Mouse (Mus musculus): ENCODE data around the gene Pkn1. TPM values are rescaled to one million over a fixed set of nuclear protein-coding genes. Genes with fewer than 3 reads are reported as not detected.
A peak's percentile ranks its signal among the peaks of the same experiment; 100 is the strongest.

The Pkn1 gene
- polyA plus RNA-seq, 1 experiment, result 13.3 TPM

- Histone ChIP-seq H3K4me3 (ENCODE audit: control insufficient read depth, low read depth, low read length) (no peak overlapping the region), H3K27me3 (ENCODE audit: control insufficient read depth, insufficient read depth, low read length) (no peaks in the 10 kb centered on the region), H3K27ac (ENCODE audit: control insufficient read depth, insufficient read depth, low read depth, low read length) (no peak overlapping the region), H3K36me3 (ENCODE audit: control insufficient read depth, insufficient read depth, low read length) (no peaks in the 10 kb centered on the region), H3K4me1 (ENCODE audit: control insufficient read depth, insufficient read depth, low read length) (peaks cover 17% of the 10 kb centered on the region)
- no peak for TF ChIP-seq POLR2A (IDR thresholded peaks at IDR 0.05; ENCODE audit: control insufficient read depth, low read depth, low read length)
- TF ChIP-seq CTCF (IDR thresholded peaks at IDR 0.05; ENCODE audit: control insufficient read depth, insufficient read depth, insufficient replicate concordance, low read depth, low read length), result peak; percentile 88
Observed at GRCm38 (mm10) chr8:83662421-83662826, 36.6 kb downstream of the Pkn1 start.

- H3K27me3 ChIP-seq (ENCODE audit: control insufficient read depth, insufficient read depth, low read length), result no peaks in the 10 kb centered on the region
- H3K4me3 ChIP-seq (ENCODE audit: control insufficient read depth, low read depth, low read length), result no peak overlapping the region
- H3K27ac ChIP-seq (ENCODE audit: control insufficient read depth, insufficient read depth, low read depth, low read length), result no peak overlapping the region
- no peaks in the 10 kb centered on the region for H3K36me3 ChIP-seq (ENCODE audit: control insufficient read depth, insufficient read depth, low read length)
- peaks cover 10% of the 10 kb centered on the region for H3K4me1 ChIP-seq (ENCODE audit: control insufficient read depth, insufficient read depth, low read length)
- TF ChIP-seq CTCF (IDR thresholded peaks at IDR 0.05; ENCODE audit: control insufficient read depth, insufficient read depth, insufficient replicate concordance, low read depth, low read length) (no peak), POLR2A (IDR thresholded peaks at IDR 0.05; ENCODE audit: control insufficient read depth, low read depth, low read length) (no peak)
Observed at GRCm38 (mm10) chr8:83660995-83661680, 37.8 kb downstream of the Pkn1 start.

GRCm38 (mm10) chr8:83660545-83660944, 38.4 kb downstream of the Pkn1 start:
- Histone ChIP-seq H3K27ac (ENCODE audit: control insufficient read depth, insufficient read depth, low read depth, low read length) (no peak overlapping the region), H3K4me1 (ENCODE audit: control insufficient read depth, insufficient read depth, low read length) (peaks cover 10% of the 10 kb centered on the region), H3K4me3 (ENCODE audit: control insufficient read depth, low read depth, low read length) (no peak overlapping the region), H3K27me3 (ENCODE audit: control insufficient read depth, insufficient read depth, low read length) (no peaks in the 10 kb centered on the region), H3K36me3 (ENCODE audit: control insufficient read depth, insufficient read depth, low read length) (no peaks in the 10 kb centered on the region)
- no peak for TF ChIP-seq POLR2A (IDR thresholded peaks at IDR 0.05; ENCODE audit: control insufficient read depth, low read depth, low read length)
- no peak for TF ChIP-seq CTCF (IDR thresholded peaks at IDR 0.05; ENCODE audit: control insufficient read depth, insufficient read depth, insufficient replicate concordance, low read depth, low read length)

- TF ChIP-seq CTCF (IDR thresholded peaks at IDR 0.05; ENCODE audit: control insufficient read depth, insufficient read depth, insufficient replicate concordance, low read depth, low read length) (no peak), POLR2A (IDR thresholded peaks at IDR 0.05; ENCODE audit: control insufficient read depth, low read depth, low read length) (no peak)
- Histone ChIP-seq H3K4me1 (ENCODE audit: control insufficient read depth, insufficient read depth, low read length) (peaks cover 17% of the 10 kb centered on the region), H3K27ac (ENCODE audit: control insufficient read depth, insufficient read depth, low read depth, low read length) (no peak overlapping the region), H3K4me3 (ENCODE audit: control insufficient read depth, low read depth, low read length) (no peak overlapping the region), H3K27me3 (ENCODE audit: control insufficient read depth, insufficient read depth, low read length) (no peaks in the 10 kb centered on the region), H3K36me3 (ENCODE audit: control insufficient read depth, insufficient read depth, low read length) (no peaks in the 10 kb centered on the region)
Observed at GRCm38 (mm10) chr8:83656484-83657246, 42.3 kb downstream of the Pkn1 start.

GRCm38 (mm10) chr8:83656043-83656442, 42.9 kb downstream of the Pkn1 start:
- no peaks in the 10 kb centered on the region for H3K27me3 ChIP-seq (ENCODE audit: control insufficient read depth, insufficient read depth, low read length)
- H3K36me3 ChIP-seq (ENCODE audit: control insufficient read depth, insufficient read depth, low read length), result no peaks in the 10 kb centered on the region
- TF ChIP-seq POLR2A (IDR thresholded peaks at IDR 0.05; ENCODE audit: control insufficient read depth, low read depth, low read length) (no peak), CTCF (IDR thresholded peaks at IDR 0.05; ENCODE audit: control insufficient read depth, insufficient read depth, insufficient replicate concordance, low read depth, low read length) (no peak)
- H3K27ac ChIP-seq (ENCODE audit: control insufficient read depth, insufficient read depth, low read depth, low read length), result no peak overlapping the region
- H3K4me1 ChIP-seq (ENCODE audit: control insufficient read depth, insufficient read depth, low read length), result peaks cover 18% of the 10 kb centered on the region
- H3K4me3 ChIP-seq (ENCODE audit: control insufficient read depth, low read depth, low read length), result no peak overlapping the region

GRCm38 (mm10) chr8:83654725-83655124, 44.3 kb downstream of the Pkn1 start:
- H3K27ac ChIP-seq (ENCODE audit: control insufficient read depth, insufficient read depth, low read depth, low read length), result no peak overlapping the region
- H3K36me3 ChIP-seq (ENCODE audit: control insufficient read depth, insufficient read depth, low read length), result no peaks in the 10 kb centered on the region
- H3K4me1 ChIP-seq (ENCODE audit: control insufficient read depth, insufficient read depth, low read length), result peaks cover 16% of the 10 kb centered on the region
- TF ChIP-seq POLR2A (IDR thresholded peaks at IDR 0.05; ENCODE audit: control insufficient read depth, low read depth, low read length), result no peak
- no peak for TF ChIP-seq CTCF (IDR thresholded peaks at IDR 0.05; ENCODE audit: control insufficient read depth, insufficient read depth, insufficient replicate concordance, low read depth, low read length)
- H3K27me3 ChIP-seq (ENCODE audit: control insufficient read depth, insufficient read depth, low read length), result no peaks in the 10 kb centered on the region
- no peak overlapping the region for H3K4me3 ChIP-seq (ENCODE audit: control insufficient read depth, low read depth, low read length)

GRCm38 (mm10) chr8:83653662-83654017, 45.3 kb downstream of the Pkn1 start:
- H3K36me3 ChIP-seq (ENCODE audit: control insufficient read depth, insufficient read depth, low read length), result no peaks in the 10 kb centered on the region
- H3K27me3 ChIP-seq (ENCODE audit: control insufficient read depth, insufficient read depth, low read length), result no peaks in the 10 kb centered on the region
- no peak overlapping the region for H3K27ac ChIP-seq (ENCODE audit: control insufficient read depth, insufficient read depth, low read depth, low read length)
- peaks cover 16% of the 10 kb centered on the region for H3K4me1 ChIP-seq (ENCODE audit: control insufficient read depth, insufficient read depth, low read length)
- H3K4me3 ChIP-seq (ENCODE audit: control insufficient read depth, low read depth, low read length), result peak overlapping the region; percentile 88
- no peak for TF ChIP-seq POLR2A (IDR thresholded peaks at IDR 0.05; ENCODE audit: control insufficient read depth, low read depth, low read length)
- TF ChIP-seq CTCF (IDR thresholded peaks at IDR 0.05; ENCODE audit: control insufficient read depth, insufficient read depth, insufficient replicate concordance, low read depth, low read length), result no peak

All from testis, adult 2 months (tissue).